Mouse (Mus musculus) MEL (cell line): Measurements from ENCODE around the gene Slc16a10. TPM values are rescaled to one million over a fixed set of nuclear protein-coding genes. Genes with fewer than 3 reads are reported as not detected.

Source experiments
- DNase-seq: peaks from one replicate; pipeline ENCODE4 v3.0.0; 2011; ENCODE audit warnings: low read depth, low spot score
- H3K27ac ChIP-seq: 2 replicates; pipeline ENCODE4 v1.5.1; 2012; ENCODE audit warnings: low read depth, mild to moderate bottlenecking, control low read depth, low read length, moderate library complexity; ENCODE audit not compliant: control insufficient read depth
- H3K27me3 ChIP-seq, 2 experiments: fragments of 150-350 bp in 1 of 2; sonication (generic) in 1 of 2; 2 replicates each; pipeline ENCODE4 v1.6.1; 2012; ENCODE audit warnings: low read length in 2 of 2, mild to moderate bottlenecking in 2 of 2, improper control_type of control experiment in 1 of 2, moderate library complexity in 1 of 2; ENCODE audit not compliant: insufficient read depth in 2 of 2, control insufficient read depth in 1 of 2
- H3K36me3 ChIP-seq, 2 experiments: 2 replicates each; pipeline ENCODE4 v1.6.1; 2012 to 2014; ENCODE audit warnings: low read length in 2 of 2, improper control_type of control experiment in 1 of 2, inconsistent platforms in 1 of 2, mild to moderate bottlenecking in 1 of 2; ENCODE audit not compliant: insufficient read depth in 2 of 2, control insufficient read depth in 1 of 2
- H3K4me1 ChIP-seq, 2 experiments: fragments of 150-350 bp in 1 of 2; sonication (generic) in 1 of 2; 2 replicates each; pipeline ENCODE4 v1.6.1; 2012; ENCODE audit warnings: low read length in 2 of 2, improper control_type of control experiment in 1 of 2, mild to moderate bottlenecking in 1 of 2; ENCODE audit not compliant: insufficient read depth in 2 of 2, control insufficient read depth in 1 of 2
- H3K4me3 ChIP-seq, 2 experiments: fragments of 150-350 bp in 1 of 2; sonication (generic) in 1 of 2; 2 replicates each; pipeline ENCODE4 v1.5.1; 2012; ENCODE audit warnings: low read depth in 2 of 2, low read length in 2 of 2, mild to moderate bottlenecking in 2 of 2, moderate library complexity in 2 of 2, control low read depth in 1 of 2, improper control_type of control experiment in 1 of 2; ENCODE audit not compliant: control insufficient read depth in 1 of 2, insufficient read depth in 1 of 2
- H3K79me2 ChIP-seq: 2 replicates; pipeline ENCODE4 v1.6.1; 2012; ENCODE audit warnings: mild to moderate bottlenecking, low read length, moderate library complexity; ENCODE audit not compliant: control insufficient read depth, poor library complexity, insufficient read depth
- H3K9ac ChIP-seq: 2 replicates; pipeline ENCODE4 v1.6.1; 2012; ENCODE audit warnings: low read depth, mild to moderate bottlenecking, control low read depth, low read length, moderate library complexity; ENCODE audit not compliant: control insufficient read depth, poor library complexity, severe bottlenecking
- H3K9me3 ChIP-seq: fragments of 150-350 bp; sonication (generic); replicated peaks from 2 replicates; pipeline ENCODE4 v1.6.1; 2012; ENCODE audit warnings: mild to moderate bottlenecking, low read length, improper control_type of control experiment, moderate library complexity; ENCODE audit not compliant: insufficient read depth
- CHD2 ChIP-seq: IDR thresholded peaks from 2 replicates; pipeline ENCODE4 v1.6.1; 2011; ENCODE audit warnings: low read length, improper control_type of control experiment
- CTCF ChIP-seq, 3 experiments: IDR thresholded peaks in 2 of 3; conservative IDR thresholded peaks in 1 of 3; 2 replicates each; pipeline ENCODE4 v1.5.1; 2011 to 2012; ENCODE audit warnings: low read length in 3 of 3, low read depth in 2 of 3, mild to moderate bottlenecking in 2 of 3, improper control_type of control experiment in 1 of 3, inconsistent platforms in 1 of 3, mixed read lengths in 1 of 3, moderate library complexity in 1 of 3; ENCODE audit not compliant: control insufficient read depth in 1 of 3, insufficient read depth in 1 of 3, poor library complexity in 1 of 3, severe bottlenecking in 1 of 3
- GATA1 ChIP-seq: IDR thresholded peaks from 2 replicates; pipeline ENCODE4 v1.6.1; 2011; ENCODE audit warnings: low read depth, low read length, improper control_type of control experiment
- HCFC1 ChIP-seq: IDR thresholded peaks from 2 replicates; pipeline ENCODE4 v1.6.1; 2012; ENCODE audit warnings: low read depth, mild to moderate bottlenecking, inconsistent platforms, low read length, improper control_type of control experiment, moderate library complexity
- MAFK ChIP-seq: IDR thresholded peaks from 2 replicates; pipeline ENCODE4 v1.6.1; 2011; ENCODE audit warnings: low read depth, mild to moderate bottlenecking, low read length, improper control_type of control experiment, borderline replicate concordance
- MAX ChIP-seq: IDR thresholded peaks from 2 replicates; pipeline ENCODE4 v1.6.1; 2011; ENCODE audit warnings: low read length, improper control_type of control experiment
- MXI1 ChIP-seq: IDR thresholded peaks from 2 replicates; pipeline ENCODE4 v1.6.1; 2011; ENCODE audit warnings: mild to moderate bottlenecking, low read depth, low read length, improper control_type of control experiment
- MYB ChIP-seq: IDR thresholded peaks from 2 replicates; pipeline ENCODE4 v1.6.1; 2011; ENCODE audit warnings: mild to moderate bottlenecking, low read depth, low read length, improper control_type of control experiment
- MYC ChIP-seq: IDR thresholded peaks from 2 replicates; pipeline ENCODE4 v1.6.1; 2011; ENCODE audit warnings: low read depth, mild to moderate bottlenecking, low read length, improper control_type of control experiment, moderate library complexity
- NELFE ChIP-seq: IDR thresholded peaks from 2 replicates; pipeline ENCODE4 v1.6.1; 2011; ENCODE audit warnings: low read depth, low read length, improper control_type of control experiment
- RCOR1 ChIP-seq: IDR thresholded peaks from 2 replicates; pipeline ENCODE4 v1.6.1; 2012; ENCODE audit warnings: low read depth, mild to moderate bottlenecking, inconsistent platforms, low read length, improper control_type of control experiment
- SIN3A ChIP-seq: IDR thresholded peaks from 2 replicates; pipeline ENCODE4 v1.6.1; 2012; ENCODE audit warnings: low read length, improper control_type of control experiment, inconsistent platforms
- SMC3 ChIP-seq: IDR thresholded peaks from 2 replicates; pipeline ENCODE4 v1.6.1; 2011; ENCODE audit warnings: low read depth, low read length, improper control_type of control experiment
- USF1 ChIP-seq: IDR thresholded peaks from 2 replicates; pipeline ENCODE4 v1.6.1; 2014; ENCODE audit warnings: low read depth, mild to moderate bottlenecking, inconsistent platforms, low read length, improper control_type of control experiment, moderate library complexity
- USF2 ChIP-seq, 2 experiments: IDR thresholded peaks; 2 replicates each; pipeline ENCODE4 v1.6.1; 2011 to 2012; ENCODE audit warnings: improper control_type of control experiment in 2 of 2, low read length in 2 of 2, borderline replicate concordance in 1 of 2, inconsistent platforms in 1 of 2, low read depth in 1 of 2, mild to moderate bottlenecking in 1 of 2; ENCODE audit not compliant: insufficient read depth in 1 of 2
- ZC3H11A ChIP-seq: IDR thresholded peaks from 2 replicates; pipeline ENCODE4 v1.6.1; 2012; ENCODE audit warnings: low read depth, mild to moderate bottlenecking, inconsistent platforms, low read length, improper control_type of control experiment
- ZMIZ1 ChIP-seq: IDR thresholded peaks from 2 replicates; pipeline ENCODE4 v1.6.1; 2012; ENCODE audit warnings: low read depth, mild to moderate bottlenecking, inconsistent platforms, low read length, improper control_type of control experiment, moderate library complexity
- polyA plus RNA-seq, 2 experiments: library from polyadenylated mRNA; stranded (reverse) in 1 of 2; unstranded in 1 of 2; fragments of >175 nt in 1 of 2; fragments of >200 nt in 1 of 2; gene quantifications; 2 replicates each; pipeline versions ENCODE4 v1.2.1 to v1.2.4; 2012; ENCODE audit warnings: low replicate concordance in 2 of 2, low read depth in 1 of 2; ENCODE audit not compliant: insufficient read length in 2 of 2, insufficient read depth in 1 of 2, missing spikeins in 1 of 2
- total RNA-seq: library from RNA; depleted of rRNA; stranded (reverse); fragments of 300-350 nt; gene quantifications from 2 replicates; pipeline ENCODE4 v1.2.3, GENCODE M21; 2012; rRNA removed

Slc16a10 gene
- total and polyA plus RNA-seq, 3 experiments, result 13.2 to 17.9 TPM; not detected in 1

GRCm38 (mm10) chr10:39986466-39986865, 155.6 kb downstream of the Slc16a10 start, which contains the start of gene Mfsd4b5:
Gene Mfsd4b5, minus strand, starts transcription at chr10:39986646.
- H3K9me3 ChIP-seq, result no peaks in the 10 kb centered on the region
- no peak within 1 kb of the TSS for H3K4me3 ChIP-seq
- H3K4me1 ChIP-seq, result peaks cover 2 to 8% of the 10 kb centered on the region in 2 experiments; a peak in 3 of 4 replicates
- H3K27ac ChIP-seq, result no peak within 1 kb of the TSS
- no peak for DNase-seq
- no peaks in the 10 kb centered on the region for H3K79me2 ChIP-seq
- no peak within 1 kb of the TSS for H3K9ac ChIP-seq
- peaks cover 0 to 5% of the 10 kb centered on the region in 2 experiments; a peak in 2 of 4 replicates for H3K36me3 ChIP-seq
- TF ChIP-seq CHD2, result no peak
- no peak for TF ChIP-seq MYC
- no peak for TF ChIP-seq MAFK
- no peak for TF ChIP-seq NELFE
- TF ChIP-seq SIN3A, result no peak
- no peak for TF ChIP-seq USF1
- no peak for TF ChIP-seq SMC3
- TF ChIP-seq ZC3H11A, result no peak
- no peak for TF ChIP-seq RCOR1
- TF ChIP-seq USF2 (IDR thresholded peaks at IDR 0.05; ENCODE audit: borderline replicate concordance in 1 of 2, insufficient read depth in 1 of 2, low read depth in 1 of 2, low read length in 2 of 2), result no peak
- TF ChIP-seq GATA1, result no peak
- no peak for TF ChIP-seq ZMIZ1
- no peak for TF ChIP-seq HCFC1
- TF ChIP-seq MXI1, result no peak
- no peak for TF ChIP-seq CTCF (IDR thresholded peaks at IDR 0.05 in 2 of 3, conservative IDR thresholded peaks at IDR 0.05 in 1 of 3; ENCODE audit: control insufficient read depth in 1 of 3, insufficient read depth in 1 of 3, low read depth in 2 of 3, low read length in 3 of 3, poor library complexity in 1 of 3, severe bottlenecking in 1 of 3)
- no peak for TF ChIP-seq MAX
- no peak for TF ChIP-seq MYB
- TF ChIP-seq, all 39 proteins: peak for 0
- no peaks in the 10 kb centered on the region for H3K27me3 ChIP-seq

Other genes starting within 250 kb of the Slc16a10 start
- gene Mfsd4b4, start 243.0 kb downstream of the Slc16a10 start, total RNA-seq, result 0.04 TPM in 1 of 2 replicates, not detected in the other
- gene Mfsd4b4, start 243.0 kb downstream of the Slc16a10 start, polyA plus RNA-seq, result not detected
- gene Mfsd4b2, start 215.3 kb downstream of the Slc16a10 start, total RNA-seq, result not detected in 2 replicates
- gene Mfsd4b2, start 215.3 kb downstream of the Slc16a10 start, polyA plus RNA-seq, result not detected
- not detected in 2 replicates for gene Mfsd4b3, start 182.1 kb downstream of the Slc16a10 start, total RNA-seq
- gene Mfsd4b3, start 182.1 kb downstream of the Slc16a10 start, polyA plus RNA-seq, result not detected
- gene Mfsd4b5, start 155.6 kb downstream of the Slc16a10 start, total RNA-seq, result not detected in 2 replicates
- gene Mfsd4b5, start 155.6 kb downstream of the Slc16a10 start, polyA plus RNA-seq, result not detected
- gene Mfsd4b1, start 117.0 kb downstream of the Slc16a10 start, total RNA-seq, result not detected in 2 replicates
- not detected for gene Mfsd4b1, start 117.0 kb downstream of the Slc16a10 start, polyA plus RNA-seq
- gene Rpf2, start 104.8 kb upstream of the Slc16a10 start, total RNA-seq, result 104 and 122 TPM in 2 replicates
- gene Rpf2, start 104.8 kb upstream of the Slc16a10 start, polyA plus RNA-seq, result 10 to 100 TPM in 1 of 2 experiments, not detected in 1; 92.8 TPM
- gene Gtf3c6, start 115.8 kb upstream of the Slc16a10 start, total RNA-seq, result 41.6 and 42.0 TPM in 2 replicates
- gene Gtf3c6, start 115.8 kb upstream of the Slc16a10 start, polyA plus RNA-seq, result 10 to 100 TPM in 1 of 2 experiments, not detected in 1; 56.6 TPM
- 84.7 and 102 TPM in 2 replicates for gene Amd1, start 159.9 kb upstream of the Slc16a10 start, total RNA-seq
- 10 to 100 TPM in 1 of 2 experiments, not detected in 1; 81.2 TPM for gene Amd1, start 159.9 kb upstream of the Slc16a10 start, polyA plus RNA-seq
- gene Cdk19, start 197.3 kb upstream of the Slc16a10 start, total RNA-seq, result 2.8 and 4.8 TPM in 2 replicates
- 1 to 10 TPM in 1 of 2 experiments, not detected in 1; 8.2 TPM for gene Cdk19, start 197.3 kb upstream of the Slc16a10 start, polyA plus RNA-seq